Mouse (Mus musculus) limb, embryonic 10.5 days (tissue): ENCODE measurements at regions not wholly inside any gene's neighbourhood (a gene's known extent, or its start where the extent isn't known, plus 50 kb on each side); places are given as distances from the start of the nearest gene placed in this dataset.
"Not testable (repeated sequence)": the region's sequence is repeated elsewhere in the genome, so short reads cannot be mapped to it uniquely, and the experiment has no call there.

Experiments
- DNase-seq: peaks from one replicate; pipeline ENCODE4 v3.0.0-alpha.2; 2017; ENCODE audit warnings: low spot score
- H3K27ac ChIP-seq: fragments of 300-500 bp; sonication (generic); 2 replicates; pipeline ENCODE4 v1.5.1; 2016; ENCODE audit warnings: mild to moderate bottlenecking
- H3K27me3 ChIP-seq: fragments of 300-500 bp; sonication (generic); 2 replicates; pipeline ENCODE4 v1.6.1; 2016; ENCODE audit warnings: low read depth, mild to moderate bottlenecking; ENCODE audit not compliant: poor library complexity, severe bottlenecking
- H3K36me3 ChIP-seq: fragments of 300-500 bp; sonication (generic); 2 replicates; pipeline ENCODE4 v1.6.1; 2016; ENCODE audit warnings: mild to moderate bottlenecking, moderate library complexity
- H3K4me1 ChIP-seq: fragments of 300-500 bp; sonication (generic); 2 replicates; pipeline ENCODE4 v1.6.1; 2016
- H3K4me3 ChIP-seq: fragments of 300-500 bp; sonication (generic); 2 replicates; pipeline ENCODE4 v1.5.1; 2016; ENCODE audit warnings: mild to moderate bottlenecking, moderate library complexity
- H3K9me3 ChIP-seq: fragments of 300-500 bp; sonication (generic); replicated peaks from 2 replicates; pipeline ENCODE4 v1.6.1; 2016; ENCODE audit warnings: mild to moderate bottlenecking
- WGBS: fragments of 180-500 bp; shearing (Covaris S2); methylation state at CpG from one replicate; pipeline ENCODE4 v1.1.7; 2016; 5-methylcytosine and 5-hydroxymethylcytosine counted together

DNA sequence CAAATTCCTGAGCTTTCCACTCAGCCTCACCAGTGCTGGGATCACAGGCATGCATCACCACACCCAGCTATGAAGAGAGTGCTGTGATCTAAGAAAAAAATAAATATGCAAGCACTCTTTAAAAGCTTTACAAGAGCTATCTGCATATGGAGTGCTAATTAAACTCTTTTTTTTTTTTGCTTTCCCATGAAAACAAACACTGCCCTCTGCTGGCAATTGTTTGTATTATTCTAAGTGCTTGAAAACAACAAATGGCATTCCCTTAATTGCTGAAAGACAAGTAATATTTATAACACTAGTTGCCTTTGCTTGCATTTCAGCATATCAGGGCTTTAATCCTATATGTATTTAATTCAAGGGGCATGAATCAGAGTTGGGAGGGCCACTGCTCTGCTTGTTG lies 91.8 kb downstream of the 5730507C01Rik start:
- H3K4me1 ChIP-seq, DNase-seq, H3K36me3 ChIP-seq, H3K9me3 ChIP-seq, H3K4me3 ChIP-seq, H3K27me3 ChIP-seq, H3K27ac ChIP-seq: not testable (repeated sequence)

GRCm38 (mm10) chr12:18609835-18610234 lies 95.5 kb downstream of the 5730507C01Rik start:
- H3K9me3 ChIP-seq = no peaks in the 10 kb centered on the region
- no peaks in the 10 kb centered on the region for H3K27me3 ChIP-seq
- no peaks in the 10 kb centered on the region for H3K4me1 ChIP-seq
- peak; percentile 89 for DNase-seq
- peaks cover 8% of the 10 kb centered on the region for H3K36me3 ChIP-seq
- peak overlapping the region; percentile 66 for H3K4me3 ChIP-seq
- WGBS = 2% methylated on average over 36 of the region's 38 CpGs
- H3K27ac ChIP-seq = peak overlapping the region; percentile 90

DNA sequence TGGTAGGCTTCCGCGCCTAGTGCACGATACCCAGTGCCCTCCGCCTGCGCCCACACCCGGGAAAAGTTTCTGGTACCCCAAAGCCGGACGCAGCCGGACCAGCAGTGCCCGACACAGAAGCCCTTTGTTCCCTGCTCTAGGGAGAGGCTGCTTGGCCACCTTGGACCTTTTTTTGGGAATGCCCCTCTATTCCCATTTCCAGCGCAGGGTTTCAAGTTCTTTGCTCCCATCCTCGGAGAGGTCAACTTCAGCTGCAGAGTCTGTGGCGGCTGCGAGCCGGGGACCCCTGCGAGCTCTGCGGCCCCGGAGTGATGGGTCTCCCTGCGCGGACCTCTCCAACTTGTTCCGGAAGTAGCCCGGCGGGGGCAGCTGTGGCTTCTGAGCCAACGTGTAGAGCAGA lies 96.3 kb downstream of the 5730507C01Rik start:
- peak; percentile 34 for DNase-seq
- WGBS = 1% methylated on average over 24 of the region's 24 CpGs
- peak overlapping the region; percentile 66 for H3K4me3 ChIP-seq
- not testable (repeated sequence) for H3K4me1 ChIP-seq, H3K36me3 ChIP-seq, H3K27me3 ChIP-seq, H3K9me3 ChIP-seq
- H3K27ac ChIP-seq = peak overlapping the region; percentile 90
